Comparison of ENCODE assay signal across 9 mouse cellular contexts in genomic region chr15:101260387-101260786, GRCm38 (mm10). TPM values are rescaled to one million over a fixed set of nuclear protein-coding genes. Genes with fewer than 3 reads are reported as not detected.
A peak's percentile ranks its signal among the peaks of the same experiment; 100 is the strongest.
DNase-seq lines count a peak whose midpoint lies in the region; ATAC-seq and TF ChIP-seq lines count a peak whose summit lies in the region.
"Had no signal": no experiment of that assay in that cellular context is flagged by ENCODE, and none has a peak within 500 bp of the region (broad histone marks: within the 10 kb centered on the region; RNA-seq: fewer than 3 reads in every experiment).

No protein-coding gene starts in this region.

- H3K4me1 ChIP-seq in MEL (ENCODE audit: control insufficient read depth in 1 of 2, insufficient read depth in 2 of 2, low read length in 2 of 2), result peaks cover 11 to 42% of the 10 kb centered on the region in 2 experiments
- H3K4me1 ChIP-seq in cortical plate, adult 2 months (ENCODE audit: control insufficient read depth, insufficient read depth, low read length), result peaks cover 13% of the 10 kb centered on the region
- H3K4me1 ChIP-seq in heart, postnatal 0 days (ENCODE audit: control insufficient read depth, insufficient read depth), result peaks cover 51% of the 10 kb centered on the region
- H3K4me1 ChIP-seq in limb, embryonic 12.5 days (replicated peaks), result peaks cover 22% of the 10 kb centered on the region

- no peak for TF ChIP-seq CTCF in MEL (IDR thresholded peaks at IDR 0.05 in 2 of 3, conservative IDR thresholded peaks at IDR 0.05 in 1 of 3; ENCODE audit: control insufficient read depth in 1 of 3, insufficient read depth in 1 of 3, low read depth in 2 of 3, low read length in 3 of 3, poor library complexity in 1 of 3, severe bottlenecking in 1 of 3)
- TF ChIP-seq CTCF in cortical plate, adult 2 months (IDR thresholded peaks at IDR 0.05; ENCODE audit: extremely low read depth, insufficient read depth, low read length), result no peak
- no peak for TF ChIP-seq CTCF in heart, postnatal 0 days (IDR thresholded peaks at IDR 0.05; ENCODE audit: low read depth)

- peak overlapping the region; percentile 88 for H3K27ac ChIP-seq in MEL (ENCODE audit: control insufficient read depth, low read depth, low read length)
- 0 out of 2 replicates have a peak overlapping the region, but pooled peaks have one; percentile 21 for H3K27ac ChIP-seq in cortical plate, adult 2 months (ENCODE audit: insufficient read depth, low read length)
- H3K27ac ChIP-seq in heart, postnatal 0 days (ENCODE audit: low read depth), result peak overlapping the region; percentile 93
- peak overlapping the region; percentile 88 for H3K27ac ChIP-seq in limb, embryonic 12.5 days

- H3K36me3 ChIP-seq in MEL (ENCODE audit: control insufficient read depth in 1 of 2, insufficient read depth in 2 of 2, low read length in 2 of 2), result peaks cover 0 to 31% of the 10 kb centered on the region in 2 experiments; a peak in 2 of 4 replicates
- H3K36me3 ChIP-seq in heart, postnatal 0 days (replicated peaks; ENCODE audit: control insufficient read depth, insufficient read depth, low read length), result no peaks in the 10 kb centered on the region
- H3K36me3 ChIP-seq in limb, embryonic 12.5 days, result peaks cover 8% of the 10 kb centered on the region; the same call in 1 of the 2 replicates

- H3K4me2 ChIP-seq in heart, postnatal 0 days (ENCODE audit: low read depth, low read length), result peak overlapping the region; percentile 58
- no peak overlapping the region for H3K4me2 ChIP-seq in limb, embryonic 12.5 days
- H3K4me2 ChIP-seq: hindbrain, embryonic 14.5 days had no signal

- peak overlapping the region; percentile 29 to 51; a peak in 2 of 4 replicates for H3K4me3 ChIP-seq in MEL (ENCODE audit: control insufficient read depth in 1 of 2, insufficient read depth in 1 of 2, low read depth in 2 of 2, low read length in 2 of 2)
- H3K4me3 ChIP-seq in cortical plate, adult 2 months (ENCODE audit: insufficient read depth, low read length), result no peak overlapping the region
- H3K4me3 ChIP-seq in heart, postnatal 0 days (ENCODE audit: low read depth, low read length), result no peak overlapping the region
- no peak overlapping the region for H3K4me3 ChIP-seq in limb, embryonic 12.5 days (replicated peaks)

- 10% methylated on average over 10 of the region's 10 CpGs for WGBS in heart, postnatal 0 days
- 61% methylated on average over 10 of the region's 10 CpGs for WGBS in limb, embryonic 12.5 days

- no peak for TF ChIP-seq POLR2A in MEL (IDR thresholded peaks at IDR 0.05; ENCODE audit: control insufficient read depth in 1 of 2, insufficient read depth in 1 of 2, low read depth in 1 of 2, low read length in 2 of 2, poor library complexity in 1 of 2)
- TF ChIP-seq POLR2A in cortical plate, adult 2 months (IDR thresholded peaks at IDR 0.05; ENCODE audit: extremely low read depth, insufficient read depth, low read length), result no peak

- no peaks in the 10 kb centered on the region for H3K9me3 ChIP-seq in MEL (replicated peaks; ENCODE audit: insufficient read depth, low read length)
- H3K9me3 ChIP-seq in heart, postnatal 0 days (replicated peaks; ENCODE audit: control insufficient read depth, low read length), result no peaks in the 10 kb centered on the region
- no peaks in the 10 kb centered on the region for H3K9me3 ChIP-seq in limb, embryonic 12.5 days

- DNase-seq in MEL (ENCODE audit: low read depth, low spot score), result no peak
- peak; percentile 83 for DNase-seq in heart, postnatal 0 days (ENCODE audit: low spot score)
- no peak for DNase-seq in spleen, postnatal 10 days (ENCODE audit: low spot score in 2 of 2)
- no peak for DNase-seq in ovary, postnatal 14 days (ENCODE audit: low spot score)
- no peak for DNase-seq in embryo, embryonic 9.5 days (ENCODE audit: extremely low spot score)
- no peak for DNase-seq in liver

- TF ChIP-seq RAD21 in MEL (IDR thresholded peaks at IDR 0.05; ENCODE audit: low read depth, low read length), result no peak

- no peak for TF ChIP-seq EP300 in MEL (IDR thresholded peaks at IDR 0.05; ENCODE audit: low read depth in 1 of 2, low read length in 2 of 2)
- peak; percentile 96 for TF ChIP-seq EP300 in heart, postnatal 0 days (IDR thresholded peaks at IDR 0.05; ENCODE audit: low read depth)

- no peaks in the 10 kb centered on the region for H3K27me3 ChIP-seq in MEL (ENCODE audit: control insufficient read depth in 1 of 2, insufficient read depth in 2 of 2, low read length in 2 of 2)
- no peaks in the 10 kb centered on the region for H3K27me3 ChIP-seq in heart, postnatal 0 days (ENCODE audit: control insufficient read depth, insufficient read depth, low read length)
- H3K27me3 ChIP-seq in limb, embryonic 12.5 days, result no peaks in the 10 kb centered on the region

- H3K9ac ChIP-seq in MEL (ENCODE audit: control insufficient read depth, low read depth, low read length, poor library complexity, severe bottlenecking), result peak overlapping the region; percentile 58
- peak overlapping the region; percentile 52; the same call in 1 of the 2 replicates for H3K9ac ChIP-seq in heart, postnatal 0 days (replicated peaks; ENCODE audit: low read depth, low read length)
- H3K9ac ChIP-seq in limb, embryonic 12.5 days (replicated peaks), result no peak overlapping the region
- H3K9ac ChIP-seq: hindbrain, embryonic 14.5 days had no signal

- peak; percentile 85 for ATAC-seq in heart, postnatal 0 days (ENCODE audit: insufficient read depth, low read depth)
- no peak for ATAC-seq in limb, embryonic 12.5 days (ENCODE audit: insufficient number of reproducible peaks, insufficient read depth, low FRiP score, low TSS enrichment, low read depth)

- no peaks in the 10 kb centered on the region for H3K79me2 ChIP-seq in MEL (ENCODE audit: control insufficient read depth, insufficient read depth, low read length, poor library complexity)

TF ChIP-seq in MEL, 35 proteins besides CTCF, POLR2A, EP300 and RAD21:
- no peak for TF ChIP-seq SIN3A (IDR thresholded peaks at IDR 0.05; ENCODE audit: low read length)
- no peak for TF ChIP-seq MAX (IDR thresholded peaks at IDR 0.05; ENCODE audit: low read length)
- no peak for TF ChIP-seq MAFK (IDR thresholded peaks at IDR 0.05; ENCODE audit: borderline replicate concordance, low read depth, low read length)
- TF ChIP-seq MEF2A (IDR thresholded peaks at IDR 0.05; ENCODE audit: extremely low read depth, insufficient replicate concordance, low read depth, low read length, poor library complexity, severe bottlenecking), result no peak
- TF ChIP-seq KAT2A (conservative IDR thresholded peaks at IDR 0.05; ENCODE audit: low read depth, low read length), result no peak
- TF ChIP-seq POLR2AphosphoS2 (IDR thresholded peaks at IDR 0.05; ENCODE audit: low read length), result no peak
- no peak for TF ChIP-seq TAL1 (IDR thresholded peaks at IDR 0.05; ENCODE audit: low read length)
- TF ChIP-seq CHD1 (IDR thresholded peaks at IDR 0.05; ENCODE audit: low read depth, low read length), result no peak
- no peak for TF ChIP-seq USF1 (IDR thresholded peaks at IDR 0.05; ENCODE audit: low read depth, low read length)
- TF ChIP-seq RCOR1 (IDR thresholded peaks at IDR 0.05; ENCODE audit: low read depth, low read length), result no peak
TF ChIP-seq in MEL: peak in this region for 0.

RNA-seq across cellular contexts. Expression of gene Nr4a1, which starts 6.3 kb away (rescaled TPM):
- total RNA-seq in MEL (2012; rRNA removed), result 1.7 and 2.0 TPM in 2 replicates
- polyA plus RNA-seq in MEL (2012; ENCODE audit: insufficient read depth in 1 of 2, insufficient read length in 2 of 2, low read depth in 1 of 2, low replicate concordance in 2 of 2, missing spikeins in 1 of 2), result 10 to 100 TPM in 1 of 2 experiments, not detected in 1; 12.8 TPM
- polyA plus RNA-seq in cortical plate, adult 2 months (2012; rRNA removed), result 76.6 and 103 TPM in 2 replicates
- total RNA-seq in heart, postnatal 0 days (2014; rRNA removed; ENCODE audit: low replicate concordance), result 40.2 and 56.0 TPM in 2 replicates
- 7.4 and 8.6 TPM in 2 replicates for polyA plus RNA-seq in heart, postnatal 0 days (2015; fragmentation: Nextera tagmentation; extraction: Ambion mirVana)
- polyA plus RNA-seq in limb, embryonic 12.5 days (2016; fragmentation: Nextera tagmentation; extraction: Ambion mirVana), result 5.5 and 7.0 TPM in 2 replicates

RNA-seq across cellular contexts. Expression of gene Atg101, which starts 23.7 kb away (rescaled TPM):
- 75.5 and 90.3 TPM in 2 replicates for total RNA-seq in MEL (2012; rRNA removed)
- 10 to 100 TPM in 1 of 2 experiments, not detected in 1; 75.2 TPM for polyA plus RNA-seq in MEL (2012; ENCODE audit: insufficient read depth in 1 of 2, insufficient read length in 2 of 2, low read depth in 1 of 2, low replicate concordance in 2 of 2, missing spikeins in 1 of 2)
- polyA plus RNA-seq in cortical plate, adult 2 months (2012; rRNA removed), result 55.3 and 56.0 TPM in 2 replicates
- 43.7 and 61.6 TPM in 2 replicates for total RNA-seq in heart, postnatal 0 days (2014; rRNA removed; ENCODE audit: low replicate concordance)
- polyA plus RNA-seq in heart, postnatal 0 days (2015; fragmentation: Nextera tagmentation; extraction: Ambion mirVana), result 48.6 and 53.4 TPM in 2 replicates
- 66.9 and 67.4 TPM in 2 replicates for polyA plus RNA-seq in limb, embryonic 12.5 days (2016; fragmentation: Nextera tagmentation; extraction: Ambion mirVana)

RNA-seq across cellular contexts. Expression of gene 6030408B16Rik, which starts 32.6 kb away (rescaled TPM):
- total RNA-seq in MEL (2012; rRNA removed), result 0.07 and 0.12 TPM in 2 replicates
- under 1 TPM in 1 of 2 experiments, not detected in 1; 0.18 TPM for polyA plus RNA-seq in MEL (2012; ENCODE audit: insufficient read depth in 1 of 2, insufficient read length in 2 of 2, low read depth in 1 of 2, low replicate concordance in 2 of 2, missing spikeins in 1 of 2)
- 0.13 and 0.23 TPM in 2 replicates for polyA plus RNA-seq in cortical plate, adult 2 months (2012; rRNA removed)
- 6.5 and 8.4 TPM in 2 replicates for total RNA-seq in heart, postnatal 0 days (2014; rRNA removed; ENCODE audit: low replicate concordance)
- 6.4 and 8.1 TPM in 2 replicates for polyA plus RNA-seq in heart, postnatal 0 days (2015; fragmentation: Nextera tagmentation; extraction: Ambion mirVana)
- polyA plus RNA-seq in limb, embryonic 12.5 days (2016; fragmentation: Nextera tagmentation; extraction: Ambion mirVana), result 4.5 and 4.7 TPM in 2 replicates

RNA-seq across cellular contexts. Expression of gene Grasp, which starts 36.4 kb away (rescaled TPM):
- total RNA-seq in MEL (2012; rRNA removed), result 3.7 and 4.1 TPM in 2 replicates
- polyA plus RNA-seq in MEL (2012; ENCODE audit: insufficient read depth in 1 of 2, insufficient read length in 2 of 2, low read depth in 1 of 2, low replicate concordance in 2 of 2, missing spikeins in 1 of 2), result 1 to 10 TPM in 1 of 2 experiments, not detected in 1; 6.3 TPM
- 39.7 and 41.0 TPM in 2 replicates for polyA plus RNA-seq in cortical plate, adult 2 months (2012; rRNA removed)
- 8.0 and 21.3 TPM in 2 replicates for total RNA-seq in heart, postnatal 0 days (2014; rRNA removed; ENCODE audit: low replicate concordance)
- 2.0 and 2.3 TPM in 2 replicates for polyA plus RNA-seq in heart, postnatal 0 days (2015; fragmentation: Nextera tagmentation; extraction: Ambion mirVana)
- 7.9 and 10.5 TPM in 2 replicates for polyA plus RNA-seq in limb, embryonic 12.5 days (2016; fragmentation: Nextera tagmentation; extraction: Ambion mirVana)

Comparison
In these comparisons a context has a peak if more than half of its experiments do, and no peak if none do; other contexts are left out.
1. H3K27ac ChIP-seq: peak in every context shown above with its lines; median percentile 93 in heart, postnatal 0 days; 88 in MEL; 88 in limb, embryonic 12.5 days; 21 in cortical plate, adult 2 months.
2. H3K4me3 ChIP-seq: peak in MEL (2 of 2); none in cortical plate, adult 2 months (single experiment), heart, postnatal 0 days (single experiment) and limb, embryonic 12.5 days (single experiment).